Mouse (Mus musculus) gastrocnemius, postnatal 14 days (tissue): ENCODE results near the gene Rex1bd. TPM values are rescaled to one million over a fixed set of nuclear protein-coding genes. Genes with fewer than 3 reads are reported as not detected.
"Not testable (repeated sequence)": the region's sequence is repeated elsewhere in the genome, so short reads cannot be mapped to it uniquely, and the experiment has no call there.

Source experiments
- DNase-seq: peaks from one replicate; pipeline ENCODE4 v3.0.0; 2021; ENCODE audit warnings: mixed read lengths
- intact Hi-C: fragments of 180-260 bp; cut with DNase I; formaldehyde crosslinking; loops from one replicate; pipeline ENCODE4 v1.15.1; 2025; ENCODE audit warnings: low total_unique reads
- total RNA-seq, 2 experiments: library from RNA; stranded (reverse); gene quantifications; 2 replicates each; pipeline ENCODE4 v1.2.3; 2021

Rex1bd gene
- total RNA-seq, 2 experiments from 2014 or later: 118 to 122 TPM

GRCm38 (mm10) chr8:70530314-70530713, 23.8 kb upstream of the Rex1bd start:
- DNase-seq: no peak
- intact Hi-C loops: no loop called here

GRCm38 (mm10) chr8:70529741-70530161, 23.2 kb upstream of the Rex1bd start:
- intact Hi-C loops: no loop called here
- no peak for DNase-seq

DNA sequence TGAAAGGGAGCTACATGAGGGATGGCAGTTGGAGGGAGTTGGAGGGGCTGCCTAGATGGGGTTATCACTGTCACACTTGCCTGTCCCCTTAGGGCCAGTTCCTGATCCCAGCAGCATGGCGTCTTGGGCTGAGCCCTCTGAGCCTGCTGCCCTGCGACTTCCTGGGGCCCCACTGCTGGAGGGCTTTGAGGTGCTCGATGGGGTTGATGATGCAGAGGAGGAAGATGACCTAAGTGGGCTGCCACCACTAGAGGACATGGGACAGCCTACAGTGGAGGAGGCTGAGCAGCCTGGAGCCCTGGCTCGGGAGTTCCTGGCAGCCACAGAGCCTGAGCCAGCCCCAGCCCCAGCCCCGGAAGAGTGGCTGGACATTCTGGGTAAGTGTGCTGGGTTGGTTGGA, 22.7 kb upstream of the Rex1bd start:
- no peak for DNase-seq
- intact Hi-C loops: no loop called here

- intact Hi-C loops: no loop called here
- no peak for DNase-seq
These were observed 21.7 kb upstream of the Rex1bd start for GRCm38 (mm10) chr8:70528182-70528797.

DNA sequence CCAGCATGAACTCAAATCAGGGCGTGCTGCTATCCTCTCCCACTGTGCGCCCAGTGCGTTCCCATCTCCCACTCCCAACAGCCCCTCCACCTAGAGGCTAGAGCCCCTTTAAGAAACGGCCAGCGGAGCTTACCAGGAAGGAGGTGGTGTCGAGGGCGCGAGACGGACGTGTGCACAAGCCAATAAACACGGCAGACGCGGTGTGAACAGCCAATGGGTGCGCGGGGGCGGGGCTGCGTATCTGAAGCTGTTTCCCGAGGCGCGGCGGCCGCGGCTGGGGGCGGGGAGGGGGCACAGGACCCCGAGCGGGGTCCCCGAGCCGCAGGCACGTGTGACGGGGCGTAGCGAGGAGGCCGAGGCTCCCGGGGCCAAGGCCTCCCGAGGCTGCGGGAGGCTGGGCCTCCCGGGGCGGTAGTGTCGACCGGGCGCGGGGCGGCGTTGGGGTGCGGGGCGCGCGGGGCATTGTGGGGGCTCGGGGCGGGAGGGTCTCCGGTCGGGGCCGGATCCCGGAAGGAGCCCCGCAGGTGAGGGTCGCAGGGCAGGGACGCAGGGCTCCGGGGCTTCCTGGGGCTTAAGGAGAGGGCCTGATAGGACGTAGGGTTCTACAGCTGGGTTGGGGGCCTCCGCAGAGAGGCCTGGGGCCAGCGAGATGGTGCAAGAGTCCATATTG, 21.1 kb upstream of the Rex1bd start, which contains the start of the genes Fkbp8 and Kxd1:
Gene Fkbp8 (plus strand): TSS at position 213 of the 670 bp plus-strand sequence.
Gene Kxd1 (minus strand): TSS at position 445 of the 670 bp plus-strand sequence.
- intact Hi-C loops: no loop called here
- peak; percentile 95 for DNase-seq

GRCm38 (mm10) chr8:70527111-70527511, 20.6 kb upstream of the Rex1bd start:
- intact Hi-C loops: no loop called here
- DNase-seq: no peak

DNA sequence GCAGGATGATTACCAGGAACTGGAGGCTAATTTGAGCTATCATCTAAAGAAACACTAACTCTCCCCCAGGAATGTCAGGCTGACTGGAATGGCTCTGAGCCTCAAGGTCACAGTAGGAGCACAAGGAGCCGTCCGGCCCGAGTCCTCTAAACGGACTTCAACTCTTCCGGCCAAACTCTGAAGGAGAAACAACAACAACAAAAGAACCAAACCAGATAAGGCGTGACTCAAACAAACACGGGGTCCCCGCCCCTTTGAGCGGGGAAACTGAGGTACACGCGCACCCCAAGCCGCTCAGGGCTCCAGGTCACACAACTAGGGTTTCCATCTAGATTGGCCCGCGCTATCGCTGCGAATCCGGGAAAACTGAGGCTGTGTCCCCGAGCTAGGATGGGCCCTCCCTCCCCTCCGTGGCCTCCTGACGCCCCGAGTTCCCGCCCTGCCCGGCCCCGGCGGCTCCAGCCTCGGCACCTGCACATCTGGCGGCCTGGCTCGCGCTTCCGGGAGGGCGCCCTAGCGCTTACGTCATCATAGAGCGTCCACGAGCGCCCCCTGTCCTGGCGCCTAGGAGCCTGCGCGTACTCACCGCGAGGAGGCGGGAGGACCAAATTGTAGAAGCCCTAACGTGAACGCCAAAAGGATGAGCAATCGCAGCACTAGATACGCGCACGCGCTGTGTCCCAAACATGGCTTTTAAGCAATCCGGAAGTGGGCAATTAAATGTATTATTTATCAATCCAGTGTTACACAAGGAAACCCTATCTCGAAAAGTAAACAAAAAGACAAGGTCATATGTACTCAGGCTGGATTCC, 16.2 kb upstream of the Rex1bd start:
- intact Hi-C loops: no loop called here

GRCm38 (mm10) chr8:70519606-70520005, 13.1 kb upstream of the Rex1bd start:
- intact Hi-C loops: no loop called here
- DNase-seq: no peak

More for the DNA sequence above, 16.2 kb upstream of the Rex1bd start:
- DNase-seq: peak; percentile 95

- intact Hi-C loops: no loop called here
- no peak for DNase-seq
These were observed 12.5 kb upstream of the Rex1bd start for GRCm38 (mm10) chr8:70519043-70519442.

- no peak for DNase-seq
- intact Hi-C loops: no loop called here
These were observed 11.5 kb upstream of the Rex1bd start for GRCm38 (mm10) chr8:70517940-70518643.

DNA sequence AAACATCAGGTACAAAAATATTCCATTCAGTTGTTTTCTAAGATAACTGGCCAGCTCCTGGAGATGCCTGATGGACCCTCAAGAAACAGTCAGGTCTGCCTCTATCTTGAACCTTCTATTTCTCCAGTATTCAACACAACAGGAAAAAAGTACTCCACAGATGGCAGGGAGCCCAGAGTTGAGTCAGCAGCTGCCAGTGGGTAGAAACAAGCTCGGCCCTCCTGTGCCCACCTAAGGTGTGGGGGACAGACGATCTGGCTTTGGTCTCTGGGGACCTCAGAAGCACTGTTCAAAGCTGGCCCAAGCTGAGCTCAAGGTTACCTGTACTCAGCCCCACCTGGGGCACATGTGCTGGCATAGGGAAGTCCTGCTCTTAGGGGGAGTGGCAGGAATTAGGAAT, 6.9 kb upstream of the Rex1bd start:
- no peak for DNase-seq
- intact Hi-C loops: no loop called here

GRCm38 (mm10) chr8:70512253-70512903, 5.8 kb upstream of the Rex1bd start:
- intact Hi-C loops: no loop called here
- DNase-seq: no peak

- intact Hi-C loops: no loop called here
- DNase-seq: no peak
These were observed 5.2 kb upstream of the Rex1bd start for GRCm38 (mm10) chr8:70511770-70512169.

DNA sequence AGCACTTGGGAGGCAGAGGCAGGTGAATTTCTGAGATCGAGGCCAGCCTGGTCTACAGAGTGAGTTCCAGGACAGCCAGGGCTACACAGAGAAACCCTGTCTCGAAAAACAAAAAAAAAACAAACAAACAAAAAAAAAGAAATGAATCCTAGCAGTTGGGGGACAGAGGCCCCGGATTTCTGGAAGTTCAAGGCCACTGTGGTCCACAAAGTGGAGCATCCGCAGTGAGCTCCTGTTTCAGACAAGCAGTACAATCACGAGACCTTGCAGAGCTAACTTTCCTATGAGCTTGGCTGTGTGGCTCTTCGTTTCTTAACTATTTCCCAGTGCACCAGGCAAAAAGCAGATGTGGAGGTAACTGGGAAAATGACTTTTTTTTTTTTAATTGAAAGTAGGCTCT, 4.6 kb upstream of the Rex1bd start:
- intact Hi-C loops, DNase-seq: not testable (repeated sequence)

DNA sequence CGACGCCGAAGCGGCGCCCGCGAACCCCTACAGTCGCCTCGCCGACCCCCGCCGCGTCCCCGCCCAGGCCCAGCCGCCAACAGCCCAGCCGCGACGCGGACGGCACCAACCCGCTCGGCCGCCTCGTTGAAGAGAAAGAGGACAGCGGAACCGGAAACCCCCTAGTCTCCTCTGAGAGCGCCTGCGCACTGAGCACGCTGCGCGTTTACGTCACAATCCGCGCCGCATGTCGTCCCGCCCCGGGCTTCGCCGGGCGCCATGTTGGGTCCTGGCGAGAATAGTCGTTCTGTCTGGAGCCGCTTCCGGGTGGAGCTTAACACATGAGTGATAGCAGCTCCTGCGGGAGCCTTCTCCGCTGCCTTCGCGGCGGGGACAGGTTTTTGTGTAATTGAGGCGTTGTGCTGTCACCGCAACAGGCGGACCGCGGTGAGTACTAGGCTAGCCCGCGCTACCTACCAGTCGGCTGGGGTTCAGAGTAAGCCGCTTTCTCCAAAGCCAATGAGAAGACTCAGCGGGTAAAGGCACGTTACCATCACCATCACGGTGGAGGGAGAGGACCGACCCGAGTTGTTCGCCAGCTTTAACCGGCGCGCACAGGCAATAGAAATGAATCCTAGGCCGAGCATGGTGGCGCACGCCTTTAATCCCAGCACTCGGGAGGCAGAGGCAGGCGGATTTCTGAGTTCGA, 3.8 kb upstream of the Rex1bd start, which contains the start of gene Uba52:
Gene Uba52 (minus strand): TSS at position 574 of the 688 bp plus-strand sequence.
- intact Hi-C loops: no loop called here

DNA sequence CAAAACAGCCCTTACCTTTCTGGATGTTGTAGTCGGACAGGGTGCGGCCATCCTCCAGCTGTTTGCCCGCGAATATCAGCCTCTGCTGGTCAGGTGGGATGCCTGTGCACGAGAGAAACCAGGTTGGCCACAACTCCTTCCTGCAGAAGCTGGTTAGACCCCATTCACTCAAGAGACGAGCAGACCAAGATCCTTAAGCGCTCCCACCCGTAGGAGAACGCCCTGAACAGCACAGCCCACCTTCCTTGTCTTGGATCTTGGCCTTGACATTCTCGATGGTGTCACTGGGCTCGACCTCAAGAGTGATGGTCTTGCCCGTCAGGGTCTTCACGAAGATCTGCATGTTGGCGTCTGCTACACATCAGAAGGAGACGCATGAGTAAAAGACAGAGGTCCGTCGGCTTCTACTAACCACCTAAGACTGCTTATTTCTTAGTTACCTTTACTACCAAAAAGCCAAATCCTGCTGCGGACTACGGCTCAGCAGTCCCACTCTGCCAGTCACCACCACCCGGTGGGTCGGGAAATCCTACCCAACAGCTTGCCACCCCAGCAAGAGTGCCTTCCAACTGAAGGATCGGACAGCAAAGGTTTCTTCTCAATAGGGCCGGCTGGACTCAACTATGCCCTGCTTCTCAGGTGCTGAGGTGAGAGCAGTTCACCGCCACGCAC, 2.9 kb upstream of the Rex1bd start:
- intact Hi-C loops: no loop called here
- DNase-seq: no peak

More for the DNA sequence above, 3.8 kb upstream of the Rex1bd start, which contains the start of gene Uba52:
- peak; percentile 97 for DNase-seq

DNA sequence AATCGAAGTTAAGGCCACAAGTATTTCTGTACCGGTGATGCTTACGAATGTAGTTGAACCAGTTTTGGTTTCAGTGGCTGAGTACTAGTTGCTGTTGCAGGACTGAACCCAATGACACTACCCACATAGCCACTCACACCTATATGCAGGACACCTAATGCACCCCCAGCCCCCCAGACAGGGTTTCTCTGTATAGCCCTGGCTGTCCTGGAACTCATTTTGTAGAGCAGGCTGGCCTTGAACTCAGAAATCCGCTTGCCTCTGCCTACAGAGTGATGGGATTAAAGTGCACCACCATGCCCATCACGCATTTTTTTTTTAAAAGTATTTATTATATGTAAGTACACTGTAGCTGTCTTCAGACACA, 458 bp upstream of the Rex1bd start:
- intact Hi-C loops: no loop called here
- no peak for DNase-seq

GRCm38 (mm10) chr8:70505698-70506327, 739 bp downstream of the Rex1bd start:
- intact Hi-C loops: no loop called here
- DNase-seq: no peak
